Mouse (Mus musculus) skeletal muscle tissue, adult 2 months (tissue): ENCODE data around the gene D13Ertd608e.
"Not testable (repeated sequence)": the region's sequence is repeated elsewhere in the genome, so short reads cannot be mapped to it uniquely, and the experiment has no call there.

Experiments
- DNase-seq: peaks from one replicate; pipeline ENCODE4 v3.0.0-alpha.2; 2012; ENCODE audit warnings: low read depth, low spot score

The D13Ertd608e gene

GRCm38 (mm10) chr13:119835320-119836056 lies at the start of gene D13Ertd608e:
Gene D13Ertd608e, plus strand, starts transcription at chr13:119836006.
- not testable (repeated sequence) for DNase-seq

- DNase-seq = peak; percentile 62
Observed at GRCm38 (mm10) chr13:119789851-119790717, 45.7 kb upstream of the D13Ertd608e start.

- DNase-seq = peak; percentile 95
Observed at GRCm38 (mm10) chr13:119790761-119791579, 44.8 kb upstream of the D13Ertd608e start, which contains the start of gene Zfp131. Gene Zfp131, minus strand, starts transcription at chr13:119790889.

GRCm38 (mm10) chr13:119791580-119792135 lies 44.1 kb upstream of the D13Ertd608e start:
- DNase-seq = no peak

GRCm38 (mm10) chr13:119792791-119793404 lies 42.9 kb upstream of the D13Ertd608e start:
- DNase-seq = no peak

GRCm38 (mm10) chr13:119797656-119798055 lies 38.1 kb upstream of the D13Ertd608e start:
- DNase-seq = no peak

GRCm38 (mm10) chr13:119808937-119809336 lies 26.9 kb upstream of the D13Ertd608e start:
- no peak for DNase-seq

GRCm38 (mm10) chr13:119810031-119810430 lies 25.8 kb upstream of the D13Ertd608e start:
- peak; percentile 54 for DNase-seq

GRCm38 (mm10) chr13:119816798-119817197 lies 19.0 kb upstream of the D13Ertd608e start:
- DNase-seq = no peak

- no peak for DNase-seq
Observed at GRCm38 (mm10) chr13:119817579-119818206, 18.1 kb upstream of the D13Ertd608e start.

- DNase-seq = not testable (repeated sequence)
Observed at GRCm38 (mm10) chr13:119830116-119830515, 5.7 kb upstream of the D13Ertd608e start, which contains the start of gene AF067063. Gene AF067063, minus strand, starts transcription at chr13:119830216.

GRCm38 (mm10) chr13:119836324-119836811 lies 562 bp downstream of the D13Ertd608e start:
- peak; percentile 3 for DNase-seq

GRCm38 (mm10) chr13:119837719-119838337 lies 2.0 kb downstream of the D13Ertd608e start:
- not testable (repeated sequence) for DNase-seq

- not testable (repeated sequence) for DNase-seq
Observed at GRCm38 (mm10) chr13:119839982-119840381, 4.2 kb downstream of the D13Ertd608e start.

GRCm38 (mm10) chr13:119862399-119862798 lies 26.6 kb downstream of the D13Ertd608e start:
- not testable (repeated sequence) for DNase-seq

GRCm38 (mm10) chr13:119864395-119864999 lies 28.7 kb downstream of the D13Ertd608e start:
- not testable (repeated sequence) for DNase-seq

- not testable (repeated sequence) for DNase-seq
Observed at GRCm38 (mm10) chr13:119886896-119887295, 51.1 kb downstream of the D13Ertd608e start.

GRCm38 (mm10) chr13:119894685-119895084 lies 58.9 kb downstream of the D13Ertd608e start, which contains the start of gene Tcstv1:
Gene Tcstv1, minus strand, starts transcription at chr13:119894785.
- not testable (repeated sequence) for DNase-seq
